Mouse (Mus musculus) limb, embryonic 11.5 days (tissue): ENCODE data around the gene Rcor3. TPM values are rescaled to one million over a fixed set of nuclear protein-coding genes. Genes with fewer than 3 reads are reported as not detected.
A peak's percentile ranks its signal among the peaks of the same experiment; 100 is the strongest.

Experiments
- ATAC-seq: fragments of 200-750 bp; cut with Nextera tagmentation; 2 replicates; pipeline ENCODE4 v1.8.0; 2017; ENCODE audit warnings: low read depth; ENCODE audit not compliant: insufficient number of reproducible peaks, low FRiP score, low TSS enrichment
- DNase-seq: peaks from one replicate; pipeline ENCODE4 v3.0.0-alpha.2; 2015; ENCODE audit warnings: low spot score
- H3K27ac ChIP-seq: fragments of 300-500 bp; sonication (generic); replicated peaks from 2 replicates; pipeline ENCODE4 v1.5.1; 2014; ENCODE audit warnings: low read depth, mild to moderate bottlenecking, low read length
- H3K27me3 ChIP-seq: fragments of 300-500 bp; sonication (generic); 2 replicates; pipeline ENCODE4 v1.6.1; 2014; ENCODE audit warnings: mild to moderate bottlenecking, low read length, mixed read lengths; ENCODE audit not compliant: control insufficient read depth, insufficient read depth
- H3K36me3 ChIP-seq: fragments of 300-500 bp; sonication (generic); 2 replicates; pipeline ENCODE4 v1.6.1; 2014; ENCODE audit warnings: mild to moderate bottlenecking, low read length, moderate library complexity, mixed read lengths; ENCODE audit not compliant: control insufficient read depth, insufficient read depth
- H3K4me1 ChIP-seq: fragments of 300-500 bp; sonication (generic); 2 replicates; pipeline ENCODE4 v1.6.1; 2014; ENCODE audit warnings: low read length, mixed read lengths; ENCODE audit not compliant: control insufficient read depth, insufficient read depth
- H3K4me2 ChIP-seq: fragments of 300-500 bp; sonication (generic); 2 replicates; pipeline ENCODE4 v1.6.1; 2014; ENCODE audit warnings: low read depth, mild to moderate bottlenecking, moderate library complexity; ENCODE audit not compliant: severe bottlenecking
- H3K4me3 ChIP-seq: fragments of 300-500 bp; sonication (generic); 2 replicates; pipeline ENCODE4 v1.5.1; 2014; ENCODE audit warnings: low read depth, low read length
- H3K9ac ChIP-seq: fragments of 300-500 bp; sonication (generic); 2 replicates; pipeline ENCODE4 v1.6.1; 2014; ENCODE audit warnings: mild to moderate bottlenecking, low read length
- H3K9me3 ChIP-seq: fragments of 300-500 bp; sonication (generic); 2 replicates; pipeline ENCODE4 v1.6.1; 2016; ENCODE audit warnings: low read length; ENCODE audit not compliant: control insufficient read depth
- WGBS: fragments of 180-500 bp; shearing (Covaris S2); extraction: QIAGEN DNeasy Blood & Tissue Kit; methylation state at CpG from one replicate; pipeline ENCODE4 v1.1.7; 2014; 5-methylcytosine and 5-hydroxymethylcytosine counted together
- polyA plus RNA-seq: library from polyadenylated mRNA; unstranded; fragments of >200 nt; fragmentation: Nextera tagmentation; extraction: Ambion mirVana; gene quantifications from 2 replicates; pipeline ENCODE4 v1.2.1, GENCODE M21; 2014

Gene Rcor3
- polyA plus RNA-seq, 1 experiment from 2014 or later: 17.6 TPM

DNA sequence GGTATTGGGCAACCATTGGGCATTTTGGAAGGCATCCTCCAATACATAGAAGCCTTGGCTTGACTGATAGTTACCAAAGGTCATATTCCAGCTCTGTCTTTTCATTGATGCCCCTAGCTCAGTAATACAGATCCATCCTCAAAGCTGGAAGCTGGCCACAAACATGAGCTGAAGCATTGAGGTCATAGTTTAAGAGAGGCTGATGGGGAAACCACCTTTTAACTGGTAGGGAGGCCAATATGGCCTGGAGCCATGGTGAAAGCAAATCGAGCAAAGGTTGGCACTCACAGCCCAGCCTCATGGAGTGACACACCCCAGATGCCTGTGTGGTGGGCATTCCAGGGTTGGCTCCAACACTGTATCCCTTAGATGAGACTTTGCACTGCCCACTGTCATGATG lies 55.2 kb downstream of the Rcor3 start:
- WGBS: 77% methylated on average over 1 of the region's 1 CpGs
- no peaks in the 10 kb centered on the region for H3K27me3 ChIP-seq
- no peak overlapping the region for H3K4me2 ChIP-seq
- ATAC-seq: no peak
- peaks cover 4% of the 10 kb centered on the region; the same call in 1 of the 2 replicates for H3K9me3 ChIP-seq
- no peak for DNase-seq
- H3K27ac ChIP-seq: no peak overlapping the region
- no peak overlapping the region for H3K4me3 ChIP-seq
- H3K36me3 ChIP-seq: no peaks in the 10 kb centered on the region
- H3K9ac ChIP-seq: no peak overlapping the region
- H3K4me1 ChIP-seq: no peaks in the 10 kb centered on the region

DNA sequence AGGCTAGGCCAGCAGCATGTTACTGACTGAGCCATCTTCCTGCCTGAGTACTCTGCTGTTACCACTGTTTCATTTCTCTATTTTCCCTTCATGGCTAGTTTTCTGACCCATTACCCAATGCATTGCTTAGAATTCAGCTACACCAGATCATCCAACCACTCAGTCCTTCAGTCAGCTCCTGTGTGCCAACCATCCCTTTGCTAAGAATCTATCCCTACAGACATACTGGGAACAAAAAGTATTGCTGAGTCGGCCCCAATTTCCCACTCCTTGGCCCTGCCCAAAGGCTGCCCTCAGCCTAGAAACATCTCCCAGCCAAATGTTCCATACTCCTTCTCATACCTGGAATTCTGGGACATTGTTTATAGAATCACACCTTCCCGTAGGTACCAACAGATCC lies 56.7 kb downstream of the Rcor3 start:
- Histone ChIP-seq H3K4me1 (no peaks in the 10 kb centered on the region), H3K9me3 (peaks cover 4% of the 10 kb centered on the region; the same call in 1 of the 2 replicates), H3K27me3 (no peaks in the 10 kb centered on the region), H3K4me3 (no peak overlapping the region), H3K27ac (no peak overlapping the region), H3K4me2 (no peak overlapping the region), H3K9ac (no peak overlapping the region), H3K36me3 (no peaks in the 10 kb centered on the region)
- ATAC-seq: no peak
- WGBS: 84% methylated on average over 2 of the region's 2 CpGs
- DNase-seq: no peak

DNA sequence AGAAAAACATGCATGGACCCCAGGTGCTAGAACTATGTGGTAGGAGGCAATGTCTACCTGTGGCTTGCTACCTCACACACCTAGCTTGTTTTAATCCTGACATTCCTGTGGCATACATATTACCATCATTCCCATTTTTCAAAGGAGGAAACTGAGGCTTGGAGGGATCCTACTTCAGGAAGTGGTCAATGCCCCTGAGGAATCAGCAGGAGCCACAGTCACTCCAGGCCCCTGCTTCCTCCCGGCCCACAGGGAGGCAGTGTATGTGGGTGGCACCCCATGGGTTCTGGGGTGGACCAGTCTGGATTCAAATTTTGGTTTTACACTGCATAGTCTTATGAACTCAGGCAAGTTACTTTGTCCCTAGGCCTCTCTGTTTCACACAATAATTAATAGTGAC lies 58.7 kb downstream of the Rcor3 start:
- H3K4me1 ChIP-seq: no peaks in the 10 kb centered on the region
- ATAC-seq: no peak
- H3K9ac ChIP-seq: no peak overlapping the region
- no peaks in the 10 kb centered on the region for H3K27me3 ChIP-seq
- H3K36me3 ChIP-seq: no peaks in the 10 kb centered on the region
- WGBS: 86% methylated on average over 1 of the region's 1 CpGs
- H3K27ac ChIP-seq: no peak overlapping the region
- DNase-seq: no peak
- peaks cover 4% of the 10 kb centered on the region; the same call in 1 of the 2 replicates for H3K9me3 ChIP-seq
- no peak overlapping the region for H3K4me3 ChIP-seq
- no peak overlapping the region for H3K4me2 ChIP-seq

DNA sequence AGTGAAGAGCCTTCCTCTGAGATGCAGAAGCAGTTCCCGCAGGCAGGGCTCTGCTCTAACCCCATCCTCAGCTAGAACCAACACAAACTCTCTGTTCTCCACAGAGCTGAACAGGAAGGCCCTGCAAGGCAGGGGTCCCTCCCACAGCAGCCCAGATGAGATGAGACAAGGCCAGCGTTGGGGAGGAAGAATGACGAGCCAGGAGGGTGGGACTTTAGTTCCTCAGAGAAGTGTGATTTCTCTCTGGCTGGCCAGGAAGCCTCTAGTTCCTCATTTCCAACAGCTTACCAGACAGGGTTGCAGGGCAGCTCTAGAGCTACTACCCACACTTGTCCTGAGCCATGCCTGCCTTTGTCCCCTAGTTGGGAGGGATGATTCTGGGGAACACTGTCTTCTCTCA lies 59.5 kb downstream of the Rcor3 start:
- H3K27ac ChIP-seq: no peak overlapping the region
- peaks cover 4% of the 10 kb centered on the region; the same call in 1 of the 2 replicates for H3K9me3 ChIP-seq
- no peaks in the 10 kb centered on the region for H3K36me3 ChIP-seq
- H3K9ac ChIP-seq: no peak overlapping the region
- H3K27me3 ChIP-seq: no peaks in the 10 kb centered on the region
- no peak overlapping the region for H3K4me2 ChIP-seq
- H3K4me3 ChIP-seq: no peak overlapping the region
- no peak for ATAC-seq
- WGBS: 44% methylated on average over 3 of the region's 3 CpGs
- no peaks in the 10 kb centered on the region for H3K4me1 ChIP-seq
- DNase-seq: no peak

DNA sequence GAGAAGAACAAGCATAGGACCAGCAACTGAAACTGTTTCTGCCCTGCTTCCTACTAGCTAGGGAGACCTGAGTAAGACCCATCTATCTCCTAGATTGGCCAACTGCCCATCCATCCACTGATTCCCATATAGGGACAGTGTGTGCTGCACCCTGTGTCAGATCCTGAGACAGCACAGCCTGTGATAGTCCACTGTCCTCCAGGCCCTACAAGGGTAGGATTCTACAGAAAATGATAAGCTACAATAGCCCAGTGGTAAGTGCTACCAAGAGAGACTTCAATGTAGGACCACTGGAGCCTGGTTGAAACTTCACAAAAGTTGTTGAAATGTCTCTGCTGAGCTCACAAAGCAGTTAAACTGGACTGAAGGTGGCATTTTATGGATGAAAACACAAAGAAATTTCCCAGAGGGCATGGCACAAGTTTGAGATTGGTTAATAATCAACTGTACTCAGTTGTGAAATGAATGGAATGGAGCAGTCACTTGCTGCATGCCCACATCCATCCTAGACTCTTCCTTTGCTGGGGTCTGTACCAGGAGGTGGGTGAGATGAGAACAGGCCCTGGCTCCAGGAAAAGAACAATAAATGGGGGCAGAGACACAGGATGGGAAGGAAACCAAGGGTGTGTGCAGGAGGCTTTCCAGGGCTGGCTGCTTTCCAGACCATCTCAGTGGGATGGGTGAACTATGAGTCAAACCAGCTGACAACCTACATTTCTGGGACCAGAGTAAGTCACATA lies 60.9 kb downstream of the Rcor3 start:
- Histone ChIP-seq H3K9ac (no peak overlapping the region), H3K27ac (no peak overlapping the region), H3K27me3 (no peaks in the 10 kb centered on the region), H3K4me2 (no peak overlapping the region), H3K4me1 (no peaks in the 10 kb centered on the region), H3K36me3 (no peaks in the 10 kb centered on the region), H3K9me3 (peaks cover 4% of the 10 kb centered on the region; the same call in 1 of the 2 replicates), H3K4me3 (no peak overlapping the region)
- DNase-seq (no peak), ATAC-seq (no peak)

DNA sequence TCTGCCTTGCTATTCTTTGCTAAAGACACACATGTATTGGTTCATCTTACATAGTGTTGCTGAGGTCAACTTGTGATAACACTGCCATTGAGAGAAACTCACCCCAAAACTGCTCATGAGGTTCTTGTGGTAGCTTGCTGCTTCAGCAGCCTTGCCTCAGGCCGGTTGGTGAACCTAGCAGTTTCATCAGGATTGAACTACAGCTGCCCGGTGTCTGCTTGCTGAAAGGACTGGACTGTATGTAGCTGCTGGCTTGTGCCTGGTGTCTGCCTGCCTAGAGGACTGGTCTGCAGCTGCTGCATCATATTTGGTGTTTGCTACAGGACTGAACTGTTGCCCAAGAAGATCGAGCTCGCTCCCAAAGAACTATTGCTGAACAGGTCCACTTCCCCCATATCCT lies 61.8 kb downstream of the Rcor3 start:
- peaks cover under 1% of the 10 kb centered on the region; the same call in 1 of the 2 replicates for H3K9me3 ChIP-seq
- no peak for DNase-seq
- H3K27ac ChIP-seq: no peak overlapping the region
- no peak overlapping the region for H3K9ac ChIP-seq
- no peak for ATAC-seq
- H3K4me3 ChIP-seq: no peak overlapping the region
- no peak overlapping the region for H3K4me2 ChIP-seq
- H3K36me3 ChIP-seq: no peaks in the 10 kb centered on the region
- H3K4me1 ChIP-seq: no peaks in the 10 kb centered on the region
- WGBS: 83% methylated on average over 4 of the region's 4 CpGs
- H3K27me3 ChIP-seq: no peaks in the 10 kb centered on the region

DNA sequence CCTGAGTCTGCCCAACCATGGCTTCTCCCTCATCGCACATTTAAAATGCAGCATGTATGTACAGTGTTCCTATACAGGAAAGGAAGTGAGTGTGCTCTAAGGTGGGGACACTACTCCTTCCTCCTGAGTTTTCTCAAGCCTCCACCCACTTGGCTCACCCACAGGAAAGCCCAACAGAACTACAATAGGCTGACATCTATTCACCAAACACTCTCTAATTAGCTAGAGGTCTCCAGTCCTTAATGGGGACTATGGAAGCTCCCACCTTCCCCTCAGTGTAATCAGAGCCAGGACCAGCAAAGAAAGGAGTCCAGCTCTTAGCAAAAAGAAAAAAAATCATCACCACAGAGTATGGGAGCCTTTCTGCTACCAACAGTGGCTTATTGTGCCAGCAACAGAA lies 63.0 kb downstream of the Rcor3 start:
- Histone ChIP-seq H3K27me3 (no peaks in the 10 kb centered on the region), H3K4me1 (peaks cover 9% of the 10 kb centered on the region), H3K4me3 (no peak overlapping the region), H3K4me2 (no peak overlapping the region), H3K36me3 (no peaks in the 10 kb centered on the region), H3K9ac (no peak overlapping the region), H3K9me3 (no peaks in the 10 kb centered on the region), H3K27ac (no peak overlapping the region)
- DNase-seq: no peak
- no peak for ATAC-seq
- 74% methylated on average over 1 of the region's 1 CpGs for WGBS

DNA sequence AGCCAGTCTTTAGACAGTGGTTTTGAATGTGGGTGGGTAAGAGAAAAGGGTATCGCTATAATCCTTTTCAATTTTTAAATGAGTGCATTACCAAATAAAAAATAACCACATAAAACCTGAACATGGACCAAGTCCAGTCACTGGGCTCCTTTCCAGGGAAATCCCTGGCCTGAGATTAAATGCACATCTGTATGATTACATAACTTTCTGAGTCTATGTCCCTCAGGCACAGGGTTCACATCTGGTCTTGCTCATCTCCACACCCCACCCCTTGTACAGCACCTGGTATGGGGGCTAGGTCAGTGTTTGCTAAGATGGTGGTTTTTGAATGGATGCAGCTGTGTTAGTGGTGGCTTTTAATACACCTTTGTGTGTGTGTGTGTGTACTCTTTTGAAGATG lies 65.4 kb downstream of the Rcor3 start:
- Histone ChIP-seq H3K9ac (no peak overlapping the region), H3K4me1 (peaks cover 10% of the 10 kb centered on the region), H3K27me3 (no peaks in the 10 kb centered on the region), H3K4me3 (no peak overlapping the region), H3K27ac (no peak overlapping the region), H3K9me3 (no peaks in the 10 kb centered on the region), H3K36me3 (no peaks in the 10 kb centered on the region), H3K4me2 (no peak overlapping the region)
- 96% methylated on average over 1 of the region's 1 CpGs for WGBS
- ATAC-seq: no peak
- DNase-seq: no peak

DNA sequence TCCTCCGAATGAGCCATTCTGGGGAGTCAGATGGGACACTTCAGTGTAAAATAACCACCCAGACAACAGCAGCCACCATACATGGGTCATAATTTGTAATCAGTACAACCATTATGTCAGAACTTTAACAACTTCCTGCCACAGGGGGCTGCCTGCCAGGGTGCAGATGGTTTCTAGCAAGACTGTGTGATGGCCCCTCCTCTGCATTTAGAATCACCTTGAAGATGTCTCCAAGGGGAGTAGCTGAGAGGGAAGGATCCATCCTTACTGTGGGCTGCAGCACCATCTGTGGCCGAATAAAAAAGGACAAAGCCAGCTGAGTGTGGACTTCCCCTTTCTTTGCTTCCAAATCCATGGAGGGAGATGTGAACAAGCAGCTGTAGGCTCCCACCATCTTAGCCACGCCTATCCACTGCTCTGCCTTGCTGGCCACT lies 67.2 kb downstream of the Rcor3 start:
- Histone ChIP-seq H3K4me2 (peak overlapping the region; percentile 32), H3K27me3 (no peaks in the 10 kb centered on the region), H3K9me3 (no peaks in the 10 kb centered on the region), H3K27ac (peak overlapping the region; percentile 10; the same call in 1 of the 2 replicates), H3K4me3 (no peak overlapping the region), H3K9ac (peak overlapping the region; percentile 47), H3K36me3 (no peaks in the 10 kb centered on the region), H3K4me1 (peaks cover 10% of the 10 kb centered on the region)
- 43% methylated on average over 3 of the region's 3 CpGs for WGBS
- ATAC-seq: no peak; the same call in 1 of the 2 replicates
- DNase-seq: no peak
